Mouse (Mus musculus) mesoderm, embryonic 11.5 days (tissue): ENCODE measurements around the gene Ifna1.
A peak's percentile ranks its signal among the peaks of the same experiment; 100 is the strongest.
"Not testable (repeated sequence)": the region's sequence is repeated elsewhere in the genome, so short reads cannot be mapped to it uniquely, and the experiment has no call there.

Experiments used
- DNase-seq: peaks from one replicate; pipeline ENCODE4 v3.0.0-alpha.2; 2012; ENCODE audit warnings: low read depth, low spot score

The Ifna1 gene

GRCm38 (mm10) chr4:88849698-88850097, at the start of gene Ifna1:
TSS of gene Ifna1 (plus strand) at chr4:88850087.
- no peak for DNase-seq

GRCm38 (mm10) chr4:88802954-88803353, 46.9 kb upstream of the Ifna1 start, which contains the start of gene Gm13287:
TSS of gene Gm13287 (plus strand) at chr4:88803254.
- DNase-seq, result not testable (repeated sequence)

- DNase-seq, result not testable (repeated sequence)
Measured at GRCm38 (mm10) chr4:88805231-88805630, 44.7 kb upstream of the Ifna1 start, which contains the start of gene Gm13288. TSS of gene Gm13288 (plus strand) at chr4:88805531.

GRCm38 (mm10) chr4:88805761-88806160, 44.1 kb upstream of the Ifna1 start:
- not testable (repeated sequence) for DNase-seq

GRCm38 (mm10) chr4:88815928-88816327, 34.0 kb upstream of the Ifna1 start, which contains the start of gene Ifna7:
TSS of gene Ifna7 (plus strand) at chr4:88816228.
- DNase-seq, result no peak

- DNase-seq, result no peak
Measured at GRCm38 (mm10) chr4:88819659-88820058, 30.2 kb upstream of the Ifna1 start, which contains the start of gene Ifna11. TSS of gene Ifna11 (plus strand) at chr4:88819959.

- peak; percentile 4 for DNase-seq
Measured at GRCm38 (mm10) chr4:88822995-88823394, 26.9 kb upstream of the Ifna1 start.

- not testable (repeated sequence) for DNase-seq
Measured at GRCm38 (mm10) chr4:88827116-88827515, 22.8 kb upstream of the Ifna1 start, which contains the start of gene Ifna6. TSS of gene Ifna6 (plus strand) at chr4:88827416.

GRCm38 (mm10) chr4:88830523-88830922, 19.4 kb upstream of the Ifna1 start:
- peak; percentile 16 for DNase-seq

- DNase-seq, result not testable (repeated sequence)
Measured at GRCm38 (mm10) chr4:88835225-88835624, 14.7 kb upstream of the Ifna1 start, which contains the start of gene Ifna5. TSS of gene Ifna5 (plus strand) at chr4:88835525.

- no peak for DNase-seq
Measured at GRCm38 (mm10) chr4:88838828-88839227, 11.1 kb upstream of the Ifna1 start.

GRCm38 (mm10) chr4:88840058-88840457, 9.8 kb upstream of the Ifna1 start:
- no peak for DNase-seq

- DNase-seq, result no peak
Measured at GRCm38 (mm10) chr4:88841438-88841911, 8.4 kb upstream of the Ifna1 start, which contains the start of gene Ifna4. TSS of gene Ifna4 (plus strand) at chr4:88841861.

- no peak for DNase-seq
Measured at GRCm38 (mm10) chr4:88845334-88845733, 4.6 kb upstream of the Ifna1 start.

- no peak for DNase-seq
Measured at GRCm38 (mm10) chr4:88851026-88851763, 1.3 kb downstream of the Ifna1 start.

- DNase-seq, result no peak
Measured at GRCm38 (mm10) chr4:88859214-88859613, 9.3 kb downstream of the Ifna1 start.

GRCm38 (mm10) chr4:88863309-88863708, 13.4 kb downstream of the Ifna1 start:
- no peak for DNase-seq

- DNase-seq, result no peak
Measured at GRCm38 (mm10) chr4:88864599-88864998, 14.7 kb downstream of the Ifna1 start.

- no peak for DNase-seq
Measured at GRCm38 (mm10) chr4:88865011-88865569, 15.2 kb downstream of the Ifna1 start.

GRCm38 (mm10) chr4:88867366-88867925, 17.6 kb downstream of the Ifna1 start:
- peak; percentile 80 for DNase-seq

GRCm38 (mm10) chr4:88867926-88868911, 18.3 kb downstream of the Ifna1 start:
- DNase-seq, result peak; percentile 60
